Mouse (Mus musculus) megakaryocyte, embryonic 14.5 days (primary cell): ENCODE data around the gene Utf1. TPM values are rescaled to one million over a fixed set of nuclear protein-coding genes. Genes with fewer than 3 reads are reported as not detected.

Experiments
- H3K27me3 ChIP-seq: replicated peaks from 2 replicates; pipeline ENCODE3; 2012; ENCODE audit warnings: inconsistent platforms
- H3K36me3 ChIP-seq: replicated peaks from 2 replicates; pipeline ENCODE3; 2012; ENCODE audit warnings: low read length, inconsistent platforms, mixed read lengths
- H3K4me1 ChIP-seq: 2 replicates; pipeline ENCODE4 v1.6.1; 2012; ENCODE audit warnings: inconsistent platforms
- H3K4me3 ChIP-seq: replicated peaks from 2 replicates; pipeline ENCODE3; 2012; ENCODE audit warnings: moderate library complexity, mild to moderate bottlenecking, inconsistent platforms
- H3K9me3 ChIP-seq: 2 replicates; pipeline ENCODE4 v1.6.1; 2012; ENCODE audit warnings: inconsistent platforms
- FLI1 ChIP-seq: IDR thresholded peaks from 2 replicates; pipeline ENCODE4 v1.6.1; 2012; ENCODE audit warnings: low read length, inconsistent platforms, mixed read lengths
- GATA1 ChIP-seq: IDR thresholded peaks from 3 replicates; pipeline ENCODE4 v1.6.1; 2012; ENCODE audit warnings: mixed read lengths, low read length, inconsistent platforms, borderline replicate concordance
- polyA plus RNA-seq: library from polyadenylated mRNA; stranded (reverse); fragments of >175 nt; gene quantifications from 2 replicates; pipeline ENCODE4 v1.2.3, GENCODE M21; 2012; ENCODE audit warnings: low replicate concordance; ENCODE audit not compliant: insufficient read depth

Utf1 gene
- polyA plus RNA-seq, 1 experiment: not detected

- Histone ChIP-seq H3K27me3 (peaks cover 20% of the 10 kb centered on the region), H3K36me3 (peaks cover 22% of the 10 kb centered on the region), H3K9me3 (no peaks in the 10 kb centered on the region), H3K4me3 (no peak overlapping the region), H3K4me1 (peaks cover 81% of the 10 kb centered on the region)
- TF ChIP-seq FLI1 (no peak), GATA1 (no peak)
These were observed 37.2 kb downstream of the Utf1 start for GRCm38 (mm10) chr7:139980778-139981177.

- Histone ChIP-seq H3K36me3 (peaks cover 34% of the 10 kb centered on the region), H3K4me1 (peaks cover 72% of the 10 kb centered on the region), H3K9me3 (no peaks in the 10 kb centered on the region), H3K27me3 (peaks cover 23% of the 10 kb centered on the region), H3K4me3 (no peak overlapping the region)
- TF ChIP-seq GATA1: no peak
- no peak for TF ChIP-seq FLI1
These were observed 38.5 kb downstream of the Utf1 start for GRCm38 (mm10) chr7:139982058-139982457.

- TF ChIP-seq FLI1 (no peak), GATA1 (no peak)
- peaks cover 50% of the 10 kb centered on the region for H3K4me1 ChIP-seq
- H3K36me3 ChIP-seq: peaks cover 34% of the 10 kb centered on the region
These were observed 40.9 kb downstream of the Utf1 start for GRCm38 (mm10) chr7:139984505-139984904.

GRCm38 (mm10) chr7:139988272-139988671 lies 44.7 kb downstream of the Utf1 start:
- Histone ChIP-seq H3K9me3 (no peaks in the 10 kb centered on the region), H3K4me3 (no peak overlapping the region), H3K36me3 (peaks cover 32% of the 10 kb centered on the region), H3K27me3 (peaks cover 41% of the 10 kb centered on the region), H3K4me1 (peaks cover 48% of the 10 kb centered on the region)
- no peak for TF ChIP-seq FLI1
- TF ChIP-seq GATA1: no peak

More at GRCm38 (mm10) chr7:139984505-139984904, 40.9 kb downstream of the Utf1 start:
- Histone ChIP-seq H3K9me3 (no peaks in the 10 kb centered on the region), H3K4me3 (peak overlapping the region; percentile 53), H3K27me3 (peaks cover 28% of the 10 kb centered on the region)

GRCm38 (mm10) chr7:139990864-139991394 lies 47.3 kb downstream of the Utf1 start:
- Histone ChIP-seq H3K27me3 (peaks cover 37% of the 10 kb centered on the region), H3K4me1 (peaks cover 41% of the 10 kb centered on the region), H3K9me3 (no peaks in the 10 kb centered on the region), H3K36me3 (peaks cover 26% of the 10 kb centered on the region), H3K4me3 (peak overlapping the region; percentile 83)
- TF ChIP-seq GATA1: no peak
- no peak for TF ChIP-seq FLI1

- TF ChIP-seq FLI1 (no peak), GATA1 (no peak)
- no peaks in the 10 kb centered on the region for H3K9me3 ChIP-seq
- H3K4me3 ChIP-seq: peak within 1 kb of the TSS; percentile 85
- peaks cover 29% of the 10 kb centered on the region for H3K36me3 ChIP-seq
- peaks cover 27% of the 10 kb centered on the region for H3K27me3 ChIP-seq
- peaks cover 41% of the 10 kb centered on the region for H3K4me1 ChIP-seq
These were observed 48.8 kb downstream of the Utf1 start, which contains the start of gene Adam8 for GRCm38 (mm10) chr7:139992406-139992805. Gene Adam8, minus strand, starts transcription at chr7:139992562.

GRCm38 (mm10) chr7:139993532-139993931 lies 49.9 kb downstream of the Utf1 start:
- Histone ChIP-seq H3K4me3 (no peak overlapping the region), H3K4me1 (peaks cover 41% of the 10 kb centered on the region), H3K9me3 (no peaks in the 10 kb centered on the region), H3K27me3 (peaks cover 19% of the 10 kb centered on the region), H3K36me3 (peaks cover 40% of the 10 kb centered on the region)
- TF ChIP-seq GATA1 (no peak), FLI1 (no peak)

GRCm38 (mm10) chr7:139994202-139994601 lies 50.6 kb downstream of the Utf1 start:
- H3K9me3 ChIP-seq: no peaks in the 10 kb centered on the region
- TF ChIP-seq FLI1 (no peak), GATA1 (no peak)
- H3K4me1 ChIP-seq: peaks cover 41% of the 10 kb centered on the region

GRCm38 (mm10) chr7:139994676-139995075 lies 51.1 kb downstream of the Utf1 start:
- Histone ChIP-seq H3K27me3 (peaks cover 12% of the 10 kb centered on the region), H3K9me3 (no peaks in the 10 kb centered on the region), H3K36me3 (peaks cover 49% of the 10 kb centered on the region), H3K4me1 (peaks cover 41% of the 10 kb centered on the region), H3K4me3 (no peak overlapping the region)
- TF ChIP-seq GATA1: no peak

More at GRCm38 (mm10) chr7:139994202-139994601, 50.6 kb downstream of the Utf1 start:
- Histone ChIP-seq H3K36me3 (peaks cover 44% of the 10 kb centered on the region), H3K4me3 (no peak overlapping the region), H3K27me3 (peaks cover 14% of the 10 kb centered on the region)

Other genes with a start within 250 kb of the Utf1 start
- not detected in 2 replicates for gene Adgra1, start 109.6 kb upstream of the Utf1 start, polyA plus RNA-seq
- gene Kndc1, start 49.1 kb upstream of the Utf1 start, polyA plus RNA-seq: not detected in 2 replicates
- 0.31 TPM in 1 of 2 replicates, not detected in the other for gene 6430531B16Rik, start 35.0 kb downstream of the Utf1 start, polyA plus RNA-seq
- gene Adam8, start 48.8 kb downstream of the Utf1 start, polyA plus RNA-seq: 7.8 and 22.3 TPM in 2 replicates
- 13.1 and 14.7 TPM in 2 replicates for gene Zfp511, start 92.6 kb downstream of the Utf1 start, polyA plus RNA-seq
- gene Tubgcp2, start 92.9 kb downstream of the Utf1 start, polyA plus RNA-seq: 0.54 and 3.8 TPM in 2 replicates
- not detected in 2 replicates for gene Msx3, start 105.3 kb downstream of the Utf1 start, polyA plus RNA-seq
- gene Caly, start 138.8 kb downstream of the Utf1 start, polyA plus RNA-seq: 0.22 and 5.4 TPM in 2 replicates
- not detected in 2 replicates for gene Prap1, start 149.6 kb downstream of the Utf1 start, polyA plus RNA-seq
- gene Fuom, start 158.7 kb downstream of the Utf1 start, polyA plus RNA-seq: 6.5 and 31.6 TPM in 2 replicates
- 2.9 and 4.3 TPM in 2 replicates for gene Paox, start 172.0 kb downstream of the Utf1 start, polyA plus RNA-seq
- gene Echs1, start 172.7 kb downstream of the Utf1 start, polyA plus RNA-seq: 5.5 TPM in 1 of 2 replicates, not detected in the other
- gene Mtg1, start 193.8 kb downstream of the Utf1 start, polyA plus RNA-seq: 6.6 TPM in 1 of 2 replicates, not detected in the other
- gene Sprn, start 211.1 kb downstream of the Utf1 start, polyA plus RNA-seq: not detected in 2 replicates
- not detected in 2 replicates for gene Olfr522, start 221.0 kb downstream of the Utf1 start, polyA plus RNA-seq
- not detected in 2 replicates for gene Olfr523, start 229.4 kb downstream of the Utf1 start, polyA plus RNA-seq